Mouse (Mus musculus) lung, postnatal 36 days (tissue): ENCODE measurements around the gene Eml2.
"Not testable (repeated sequence)": the region's sequence is repeated elsewhere in the genome, so short reads cannot be mapped to it uniquely, and the experiment has no call there.

Source experiments
- DNase-seq: peaks from one replicate; pipeline ENCODE4 v3.0.0; 2022; ENCODE audit warnings: mixed read lengths

Eml2 gene

DNA sequence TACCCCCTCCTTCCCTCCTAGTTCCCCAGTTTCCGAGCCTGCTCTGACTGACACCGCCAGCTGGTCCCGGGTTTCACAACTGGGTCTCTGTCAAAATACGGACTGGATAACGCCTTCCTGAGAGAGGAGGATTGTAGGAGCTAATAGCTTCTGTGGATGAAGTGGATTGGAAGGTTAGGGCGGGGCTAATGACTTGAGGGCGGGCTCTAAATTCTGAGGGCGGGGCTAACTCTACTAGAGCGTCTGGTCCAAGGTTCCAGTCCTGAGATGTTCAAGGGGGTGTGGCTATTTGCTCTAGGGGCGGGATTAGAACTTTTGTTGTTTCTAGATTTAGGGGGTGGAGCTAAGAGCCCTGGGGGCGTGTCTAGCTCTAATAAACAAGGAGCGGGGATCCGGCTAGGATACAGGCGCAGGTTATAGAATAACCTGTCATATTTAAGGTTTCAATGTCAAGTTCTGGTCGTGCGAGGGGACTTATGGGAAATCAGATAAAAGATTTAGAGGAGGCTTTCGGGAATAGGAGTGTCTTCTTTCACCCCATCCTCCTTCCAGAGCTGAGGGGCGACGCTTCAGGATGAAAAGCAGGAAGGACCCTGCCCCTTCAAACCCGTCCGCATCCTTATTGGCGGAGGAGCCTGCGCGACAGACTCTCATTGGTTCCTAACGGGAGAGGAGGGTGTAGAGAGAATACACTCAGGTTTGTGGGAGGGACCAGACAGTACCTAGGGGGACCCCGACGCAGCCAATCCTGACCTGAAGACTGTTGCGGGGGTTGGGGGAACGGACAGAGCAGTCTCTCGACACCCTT is at the start of gene Eml2:
Eml2 (plus strand) TSS at position 714 of the 808 bp plus-strand sequence.
- peak; percentile 44 for DNase-seq

DNA sequence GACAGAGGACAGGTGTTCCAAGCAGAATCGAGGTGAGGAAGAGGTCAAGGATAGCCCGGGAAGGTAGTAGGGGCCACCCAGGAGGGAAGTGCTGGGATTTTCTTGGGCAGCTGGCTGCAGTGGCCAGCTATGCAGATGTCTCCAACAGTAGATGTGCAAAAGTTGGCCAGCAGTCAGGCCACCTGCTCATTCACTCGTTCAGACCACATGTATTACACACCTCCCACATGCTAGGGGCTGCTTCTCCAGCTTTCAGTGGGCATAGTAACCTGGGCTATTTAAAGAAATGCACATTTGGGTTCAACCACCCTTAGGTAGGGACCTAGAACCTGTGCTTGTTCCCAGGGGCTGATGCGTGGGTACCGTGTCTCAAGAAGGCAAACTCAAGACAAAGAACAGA is 48.5 kb upstream of the Eml2 start:
- no peak for DNase-seq

DNA sequence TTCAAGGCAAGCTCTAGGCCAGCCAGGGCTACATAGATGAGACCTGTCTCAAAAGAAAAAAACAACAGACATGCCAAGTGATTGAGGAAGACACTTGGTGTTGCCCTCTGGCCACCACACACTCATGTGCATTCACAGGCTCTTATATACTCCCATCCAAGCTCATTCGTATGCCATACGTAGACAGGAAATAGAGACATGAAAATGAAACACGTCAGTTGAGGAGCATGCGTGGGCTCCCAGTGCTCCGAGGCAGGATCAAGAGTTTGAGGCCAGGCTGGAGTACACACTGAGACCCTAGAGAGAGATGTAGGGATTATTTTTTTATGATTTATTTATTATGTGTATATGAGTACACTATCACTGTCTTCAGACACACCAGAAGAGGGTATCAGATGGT is 46.8 kb upstream of the Eml2 start:
- DNase-seq = no peak

DNA sequence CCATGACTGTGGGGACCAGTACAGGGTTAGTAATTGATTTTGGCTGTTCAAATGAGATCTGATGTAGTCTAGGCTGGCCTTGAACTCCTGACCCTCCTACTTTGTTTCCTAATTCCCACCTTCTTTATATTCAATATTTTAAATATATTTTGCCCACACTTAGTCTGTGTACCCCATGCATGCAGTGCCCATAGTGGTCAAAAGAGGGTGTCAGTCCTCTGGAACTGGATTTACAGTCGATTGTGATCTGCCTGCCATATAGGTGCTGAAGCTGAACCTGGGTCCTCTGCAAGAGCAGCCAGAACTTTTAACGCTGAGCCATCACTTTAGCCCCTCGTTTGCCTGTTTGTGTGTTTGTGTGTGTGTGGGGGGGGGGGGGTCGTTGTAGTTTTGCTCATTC is 45.6 kb upstream of the Eml2 start:
- DNase-seq = peak; percentile 23

DNA sequence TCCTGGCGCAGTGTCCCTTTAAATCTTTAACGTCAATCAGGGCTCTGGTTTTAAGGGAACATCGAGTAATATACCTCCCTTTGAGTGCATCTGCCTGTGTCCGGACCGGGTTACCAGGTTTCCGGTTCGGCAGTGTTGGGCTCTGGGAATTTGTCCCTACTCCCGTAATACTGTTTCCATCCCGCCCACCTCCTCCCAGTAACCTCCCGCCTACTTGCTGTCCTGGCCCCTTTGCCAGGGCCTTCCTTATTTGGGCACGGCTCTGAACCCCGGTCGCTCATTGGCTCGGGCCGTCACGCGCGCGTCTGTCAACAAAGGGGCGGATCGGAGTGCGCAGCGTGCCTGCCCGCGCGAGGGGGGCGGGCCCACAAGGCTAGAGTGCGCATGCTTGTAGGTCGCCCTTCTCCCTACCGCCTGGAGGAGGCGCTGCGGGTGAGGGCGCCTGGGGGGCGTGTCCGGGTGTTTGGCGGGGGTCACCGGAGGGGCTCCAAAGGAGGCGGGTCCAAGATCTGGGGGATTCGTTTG is 44.8 kb upstream of the Eml2 start:
- peak; percentile 99 for DNase-seq

DNA sequence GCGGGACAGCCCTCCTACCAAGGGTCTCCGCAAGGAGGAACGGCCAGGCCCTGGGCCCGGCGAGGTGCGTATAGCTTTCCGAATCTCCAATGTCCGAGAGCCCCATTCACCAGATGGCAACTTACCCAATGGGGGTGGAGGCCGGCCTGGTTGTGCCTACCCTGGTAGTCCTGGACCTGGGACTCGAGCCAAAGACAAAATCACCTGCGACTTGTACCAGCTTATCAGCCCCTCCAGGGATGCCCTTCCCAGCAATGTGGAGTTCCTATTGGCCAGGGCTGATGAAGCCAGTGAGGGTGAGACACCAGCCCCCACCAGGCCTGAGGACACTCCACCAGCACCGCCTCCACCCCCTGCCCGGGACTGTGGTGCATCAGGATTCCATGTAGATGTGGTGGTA is 40.1 kb upstream of the Eml2 start:
- DNase-seq = no peak

DNA sequence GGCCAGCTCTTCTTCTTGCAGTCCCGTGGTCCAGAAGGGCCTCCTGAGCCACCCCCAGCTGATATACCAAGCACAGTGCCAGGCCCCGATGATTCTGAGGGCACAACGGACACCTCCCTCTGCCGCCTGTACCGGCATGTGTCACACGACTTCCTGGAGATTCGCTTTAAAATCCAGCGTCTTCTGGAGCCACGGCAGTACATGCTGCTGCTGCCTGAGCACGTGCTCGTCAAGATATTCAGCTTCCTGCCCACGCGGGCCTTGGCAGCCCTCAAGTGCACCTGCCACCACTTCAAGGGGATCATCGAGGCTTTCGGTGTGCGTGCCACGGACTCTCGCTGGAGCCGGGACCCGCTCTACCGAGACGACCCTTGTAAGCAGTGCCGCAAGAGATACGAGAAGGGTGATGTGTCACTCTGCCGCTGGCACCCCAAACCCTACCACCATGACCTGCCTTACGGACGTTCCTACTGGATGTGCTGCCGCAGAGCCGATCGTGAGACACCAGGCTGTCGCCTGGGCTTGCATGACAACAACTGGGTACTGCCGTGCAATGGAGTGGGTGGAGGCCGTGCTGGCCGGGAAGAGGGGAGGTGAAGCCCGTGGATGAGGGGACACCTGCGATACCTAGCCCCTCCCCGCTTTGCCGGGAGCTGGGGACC is 39.4 kb upstream of the Eml2 start:
- DNase-seq = no peak

DNA sequence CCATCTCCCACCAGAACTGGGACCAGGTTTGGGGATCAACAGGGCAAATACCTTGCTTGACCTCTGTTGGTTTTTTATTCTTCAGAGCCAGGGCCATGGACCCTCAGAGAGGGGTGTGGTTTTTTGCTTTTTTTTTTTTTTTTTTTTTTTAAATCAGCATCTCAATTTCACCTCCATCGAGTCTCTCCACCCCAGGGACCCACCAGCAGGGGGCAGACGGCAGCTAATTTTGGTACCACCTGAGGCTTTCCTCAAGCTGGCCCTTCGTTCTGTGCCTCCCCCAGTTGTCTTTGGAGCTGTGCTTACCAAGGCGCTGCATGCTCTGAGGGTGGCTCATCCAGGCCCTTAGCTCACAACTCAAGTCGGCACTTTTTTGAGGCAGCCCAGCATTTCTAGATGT is 38.8 kb upstream of the Eml2 start:
- DNase-seq = peak; percentile 74

DNA sequence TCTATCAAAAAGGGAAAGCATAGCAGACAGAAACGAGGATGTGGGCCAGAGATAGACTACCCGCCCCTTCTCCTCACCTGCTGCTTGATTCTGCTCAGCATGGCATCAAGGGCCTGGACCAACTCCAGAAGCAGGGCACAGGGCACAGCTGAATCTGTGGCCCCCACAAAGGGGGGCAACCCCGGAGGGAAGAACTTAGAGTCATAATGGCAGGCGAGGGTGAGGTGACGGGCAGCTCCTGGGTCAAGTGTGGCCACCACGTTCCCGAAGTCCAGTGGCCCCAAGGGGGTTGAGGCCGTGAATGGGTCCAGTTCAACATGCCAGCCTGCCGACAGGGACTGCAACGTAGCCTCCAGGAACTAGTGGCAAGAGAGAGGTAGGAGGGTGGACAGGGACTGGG is 29.4 kb upstream of the Eml2 start:
- no peak for DNase-seq

DNA sequence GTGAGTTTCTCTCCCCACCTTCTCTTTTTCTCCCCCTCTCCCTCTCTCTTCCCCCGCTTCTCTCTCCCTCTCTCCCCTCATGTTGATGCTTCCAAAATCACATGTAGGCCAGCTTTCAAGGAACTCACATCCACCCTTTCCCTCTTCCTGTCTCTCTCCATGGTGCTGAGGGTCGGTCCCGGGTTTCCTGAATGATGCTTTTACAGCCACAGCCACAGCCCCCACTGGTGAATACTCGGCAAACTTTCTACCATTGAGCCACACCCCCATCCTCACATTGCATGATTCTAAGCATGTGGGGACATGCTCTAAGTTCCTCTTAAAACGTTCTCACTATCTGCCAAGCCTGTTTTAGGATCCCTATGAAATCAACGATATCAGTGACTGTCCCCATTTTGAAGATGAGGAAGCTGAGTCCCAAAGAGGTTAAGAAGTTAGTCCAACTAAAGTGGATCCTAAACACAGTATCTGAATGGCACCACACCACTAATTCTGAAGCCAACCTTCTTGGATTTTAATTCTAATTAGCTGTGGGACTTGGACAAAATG is 28.6 kb upstream of the Eml2 start:
- no peak for DNase-seq

DNA sequence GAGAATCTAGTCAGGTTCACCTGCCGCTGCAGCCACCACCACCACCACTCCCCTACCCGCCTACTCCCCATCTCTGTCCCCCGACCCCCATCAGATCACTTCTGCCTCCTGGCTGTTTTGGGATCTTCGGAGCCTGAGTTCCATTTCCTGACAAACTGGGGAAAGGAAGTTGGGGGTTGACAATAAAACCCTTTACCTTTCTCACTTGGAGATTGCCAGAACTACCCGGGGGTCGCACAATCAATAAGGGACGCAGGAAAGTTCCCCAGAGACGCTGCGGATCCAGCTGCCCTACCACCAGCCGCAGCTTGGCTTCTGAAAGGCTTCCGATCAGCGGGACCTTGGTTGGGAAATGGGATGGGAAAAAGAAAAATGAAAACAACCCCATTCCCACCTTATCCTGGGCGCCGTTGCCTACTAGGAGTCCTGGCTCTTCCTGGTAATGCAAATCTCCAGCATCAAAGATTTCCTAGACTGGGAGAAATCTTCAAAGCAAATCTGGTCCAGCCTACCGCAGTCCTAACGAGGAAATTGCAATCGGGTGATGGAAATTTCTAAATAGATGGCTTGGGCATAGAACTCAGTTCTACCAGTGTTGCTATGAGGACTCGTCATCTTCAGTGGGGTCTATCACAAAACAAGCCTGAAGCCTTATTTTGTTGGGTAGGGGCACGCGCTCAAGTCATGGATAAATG is 27.9 kb upstream of the Eml2 start:
- no peak for DNase-seq

DNA sequence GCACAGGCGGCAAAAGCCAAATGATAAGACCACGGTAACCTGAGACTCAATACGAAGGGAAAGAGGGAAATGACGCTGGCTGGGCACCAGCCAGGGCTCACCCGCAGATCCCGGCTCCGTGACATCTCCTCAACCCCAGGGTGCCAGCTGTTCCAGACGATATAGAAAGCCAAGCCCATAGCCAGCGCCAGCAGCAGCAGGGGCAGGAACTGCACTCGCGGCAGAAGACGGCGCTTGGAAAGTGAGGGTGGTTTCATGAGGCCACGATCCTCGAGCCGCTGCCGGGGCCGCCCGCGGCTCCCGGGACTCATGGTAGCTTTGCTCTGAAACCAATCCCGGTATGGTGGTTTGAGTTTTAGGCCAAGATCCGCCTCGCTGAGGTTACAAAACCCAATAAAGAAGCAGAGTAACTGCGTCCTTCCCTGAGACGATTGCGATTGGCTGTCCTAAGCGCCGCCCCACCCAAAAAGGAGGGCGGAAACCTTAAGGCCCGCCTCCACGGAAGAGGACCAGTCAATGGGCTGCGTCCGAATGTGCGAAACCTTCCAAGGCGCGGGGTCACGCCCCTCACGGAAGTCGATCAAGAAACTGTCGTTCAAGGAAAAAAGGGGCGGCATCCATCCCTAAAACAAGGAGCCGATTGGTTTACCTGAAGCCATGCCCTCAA is 27.2 kb upstream of the Eml2 start, which contains the start of gene Qpctl:
Qpctl (minus strand) TSS at position 417 of the 667 bp plus-strand sequence.
- peak; percentile 100 for DNase-seq

DNA sequence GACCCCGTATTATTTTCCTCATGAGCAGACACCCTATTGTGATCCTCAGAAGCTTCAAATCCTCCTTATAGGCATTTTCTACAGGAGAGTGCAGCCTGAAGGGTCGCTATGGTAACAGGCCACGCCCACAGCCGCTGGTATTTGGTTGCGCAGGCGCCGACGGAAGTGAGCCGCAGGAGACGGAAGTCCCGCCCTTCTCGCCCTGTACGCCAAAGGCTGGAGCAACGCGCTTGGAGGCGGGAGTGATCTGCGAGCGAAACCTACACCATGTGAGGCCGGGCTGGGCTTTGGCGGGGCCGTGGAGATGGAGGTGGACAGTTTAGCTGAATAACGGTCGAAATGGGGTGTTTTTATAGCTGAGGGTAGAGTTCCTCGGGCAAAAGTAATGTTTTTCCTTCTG is 26.6 kb upstream of the Eml2 start, which contains the start of gene Snrpd2:
Snrpd2 (plus strand) TSS at position 97 of the 400 bp plus-strand sequence.
- DNase-seq = peak; percentile 98

DNA sequence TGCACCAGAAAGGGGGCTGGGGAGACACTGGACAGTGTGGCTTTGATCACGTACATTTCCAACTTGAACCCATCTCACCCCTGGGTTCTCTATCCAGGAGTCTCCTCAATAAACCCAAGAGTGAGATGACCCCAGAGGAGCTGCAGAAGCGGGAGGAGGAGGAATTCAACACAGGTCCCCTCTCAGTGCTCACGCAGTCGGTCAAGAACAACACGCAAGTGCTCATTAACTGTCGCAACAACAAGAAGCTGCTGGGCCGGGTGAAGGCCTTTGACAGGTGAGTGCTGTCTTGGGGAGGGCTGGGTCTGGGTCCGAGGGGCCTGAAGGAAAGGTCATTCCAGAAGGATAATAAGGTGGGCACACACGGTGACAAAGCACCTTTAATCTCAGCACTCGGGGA is 25.1 kb upstream of the Eml2 start:
- not testable (repeated sequence) for DNase-seq

DNA sequence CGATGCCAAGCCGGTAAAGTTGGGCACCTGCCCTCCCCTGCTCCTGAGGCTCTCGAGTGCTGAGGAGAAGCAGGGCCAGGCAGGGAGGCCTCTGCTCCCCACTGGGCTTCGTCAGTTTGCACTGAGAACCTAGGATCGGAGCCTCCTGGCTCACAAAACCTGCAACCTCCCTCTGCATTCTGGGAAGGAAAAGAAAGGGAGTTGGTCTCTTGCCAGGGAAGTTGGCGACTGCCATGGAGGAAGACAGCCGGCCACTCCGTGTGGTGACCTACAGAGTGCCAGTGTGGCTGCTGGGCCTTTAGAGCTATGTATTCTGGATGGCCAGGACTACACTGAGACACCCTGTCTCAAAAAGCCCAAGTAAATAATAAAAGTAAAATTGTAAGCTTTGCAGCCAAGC is 21.4 kb upstream of the Eml2 start:
- no peak for DNase-seq

DNA sequence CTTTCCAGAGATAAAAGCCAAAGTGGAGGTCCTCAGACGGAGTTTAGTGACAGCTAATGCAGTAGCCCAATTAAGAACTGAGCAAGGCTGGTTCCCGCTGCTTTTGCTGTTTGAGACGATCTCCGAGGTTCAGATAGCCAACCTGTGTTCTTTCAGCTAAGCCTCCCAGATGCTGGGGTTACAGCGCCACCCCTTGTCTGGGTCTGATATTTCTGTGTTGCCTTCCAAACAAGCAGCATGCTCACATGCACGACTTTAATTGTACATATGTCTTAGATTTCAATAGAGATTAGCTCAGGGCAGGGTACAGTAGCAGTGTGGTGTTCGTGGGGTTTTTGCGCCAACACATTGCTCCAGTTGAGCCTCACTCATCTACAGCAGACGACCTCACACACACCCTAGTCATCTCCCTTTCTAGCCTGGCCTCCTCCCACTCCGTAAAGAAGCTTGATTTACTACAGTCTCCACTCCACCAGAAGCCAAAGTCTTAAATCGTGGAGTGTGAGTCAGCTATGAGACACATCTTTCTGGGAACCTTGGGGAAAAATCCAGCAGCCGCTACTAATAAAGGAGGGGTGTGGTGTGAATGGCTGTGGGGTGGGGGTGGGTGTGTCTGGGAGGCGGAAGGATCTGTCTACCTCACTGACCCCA is 20.3 kb upstream of the Eml2 start:
- no peak for DNase-seq

DNA sequence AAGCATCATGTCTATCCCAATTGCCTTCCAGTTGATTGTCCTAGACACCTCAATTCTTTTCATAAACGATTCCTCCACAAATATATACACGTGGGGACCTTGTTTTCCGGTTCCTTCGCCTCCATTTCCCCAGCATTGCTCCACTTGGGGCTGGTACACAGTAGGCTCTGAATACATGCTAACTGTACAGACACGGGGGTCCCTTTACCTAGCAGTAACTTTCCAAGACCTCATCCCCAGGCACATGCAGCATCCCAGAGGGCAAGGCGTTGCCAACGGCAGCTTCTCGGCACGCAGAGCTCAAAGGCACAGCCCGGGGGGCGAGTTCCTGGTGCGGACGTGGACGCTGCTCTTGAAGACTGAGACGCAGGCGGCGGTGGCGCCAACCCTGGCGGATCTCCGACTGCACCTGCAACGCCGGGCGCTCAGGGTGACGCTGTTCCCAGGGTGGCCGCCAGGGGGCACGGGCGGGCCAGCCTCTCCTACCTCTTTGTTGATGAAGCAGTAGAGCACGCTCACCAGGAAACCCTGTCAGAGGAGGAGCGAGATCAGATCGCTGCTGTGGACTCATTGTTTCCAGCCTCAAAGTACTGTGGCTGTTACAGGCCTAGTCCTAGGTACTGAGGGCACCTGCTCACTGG is 18.9 kb upstream of the Eml2 start:
- peak; percentile 95 for DNase-seq

DNA sequence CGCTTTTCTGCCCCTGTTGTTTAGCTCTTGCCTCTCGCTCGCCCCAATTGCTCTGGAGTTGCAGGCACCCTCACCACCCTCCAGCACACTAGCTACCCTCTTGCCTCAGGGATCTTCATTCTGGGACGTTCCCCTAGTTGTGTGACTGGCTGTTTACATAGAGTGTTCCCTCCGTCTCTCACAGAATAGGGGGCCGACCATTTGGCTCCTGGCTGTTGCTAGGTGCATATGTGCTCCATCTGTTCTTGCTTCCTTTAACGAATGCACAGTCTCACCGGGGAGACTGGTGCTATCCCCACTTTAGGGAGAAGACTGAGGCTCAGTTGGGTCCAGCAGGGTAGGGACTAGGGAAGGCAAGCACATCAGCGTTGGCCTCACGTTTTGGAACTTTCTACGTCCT is 17.6 kb upstream of the Eml2 start:
- DNase-seq = no peak

DNA sequence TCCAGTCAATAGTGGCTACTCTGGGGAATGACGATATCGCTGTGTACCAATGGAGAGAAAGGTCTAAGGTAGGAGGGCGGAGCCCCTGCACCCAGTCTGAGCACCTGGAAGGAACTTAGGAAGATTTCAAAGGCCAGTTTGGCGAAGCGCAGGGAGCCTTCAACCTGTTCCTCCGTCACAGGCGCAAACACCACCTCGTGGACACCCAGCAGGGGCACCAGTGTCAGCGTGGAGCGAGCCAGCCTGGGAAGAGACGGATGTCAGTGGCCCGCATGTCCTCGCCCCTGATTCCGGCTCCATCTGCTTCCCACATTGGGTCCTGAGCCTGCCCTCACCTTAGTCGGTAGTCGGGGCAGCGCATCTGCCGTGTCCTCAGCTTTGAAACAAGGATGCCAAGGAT is 16.8 kb upstream of the Eml2 start:
- DNase-seq = no peak

DNA sequence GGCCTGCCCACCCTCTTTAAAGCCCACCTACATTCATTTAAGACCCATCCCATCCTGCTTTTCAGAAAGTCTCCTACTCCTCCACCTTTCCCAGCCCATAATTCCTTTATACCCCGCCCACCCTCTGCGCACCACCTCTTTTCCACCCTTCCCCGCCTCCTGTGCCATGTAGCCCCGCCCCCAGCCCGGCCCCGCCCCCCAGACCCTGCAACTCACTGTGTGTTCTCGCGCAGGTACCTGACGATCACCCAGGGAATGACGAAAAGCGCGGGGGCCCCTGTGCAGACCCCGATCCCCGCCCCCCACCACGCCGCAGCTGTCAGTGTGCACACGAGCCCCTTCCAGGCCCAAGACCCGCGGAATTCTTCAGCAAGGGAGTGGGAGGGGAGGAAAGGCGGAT is 16.1 kb upstream of the Eml2 start:
- peak; percentile 34 for DNase-seq

DNA sequence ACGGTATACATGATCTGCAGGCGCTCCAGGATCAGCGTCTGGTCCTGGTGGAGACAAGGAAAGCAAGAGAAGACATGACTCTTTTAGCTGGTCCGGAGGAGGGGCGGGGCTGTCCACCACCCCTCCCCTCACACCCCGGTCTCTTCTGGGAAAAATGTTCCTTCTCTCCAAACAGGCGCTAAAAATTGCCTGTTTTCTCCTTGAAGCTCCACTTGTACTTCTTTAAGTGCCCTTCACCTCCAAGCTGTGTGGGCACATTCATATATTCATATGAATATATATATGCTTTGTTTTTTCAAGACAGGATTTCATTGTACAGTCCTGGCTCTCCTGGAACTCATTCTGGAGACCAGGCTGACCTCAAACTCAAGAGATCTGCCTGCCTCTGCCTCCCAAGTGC is 13.3 kb upstream of the Eml2 start:
- no peak for DNase-seq

DNA sequence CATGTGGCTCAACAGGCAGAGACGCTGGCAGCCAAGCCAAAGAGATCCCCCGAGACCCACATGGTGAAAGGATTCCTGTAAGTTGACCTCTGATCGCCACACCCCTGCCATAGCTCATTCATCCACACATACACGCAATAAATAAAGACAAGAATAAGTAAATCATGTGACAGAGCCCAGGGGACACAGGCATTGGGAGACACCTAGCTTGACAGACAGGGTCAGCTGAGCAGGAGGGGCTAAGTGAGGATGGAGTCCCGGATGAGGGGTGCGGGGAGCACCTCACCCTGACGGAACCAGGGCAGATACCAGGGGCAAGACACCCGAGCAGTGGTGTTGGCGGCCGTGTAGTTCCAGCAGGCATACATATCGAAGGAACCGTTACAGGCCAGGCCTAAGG is 12.5 kb upstream of the Eml2 start:
- no peak for DNase-seq
